Comparison of ENCODE assay signal across 8 mouse cellular contexts in the genomic region with DNA sequence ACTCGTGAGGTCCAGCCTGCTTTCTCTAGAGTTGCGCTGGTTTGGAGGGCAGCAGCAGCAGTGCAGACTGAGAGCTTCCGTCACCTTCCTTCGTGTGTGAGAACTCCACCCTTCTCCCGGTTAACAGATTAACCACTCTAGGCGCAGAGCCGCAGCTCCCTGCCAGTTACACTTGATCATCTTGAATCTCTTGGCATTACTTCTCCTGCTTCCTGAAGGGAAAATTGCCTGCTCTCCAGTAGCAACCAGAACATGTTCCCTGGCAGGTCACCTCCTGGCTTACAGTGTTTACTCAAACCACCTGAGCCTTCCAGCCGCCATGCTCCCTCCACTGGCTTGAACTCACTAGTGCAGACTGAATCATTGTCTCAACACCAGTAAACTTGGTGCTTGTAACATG.
DNase-seq lines count a peak whose midpoint lies in the region; TF ChIP-seq lines count a peak whose summit lies in the region.
"Had no signal": no experiment of that assay in that cellular context is flagged by ENCODE, and none has a peak within 500 bp of the region (broad histone marks: within the 10 kb centered on the region; RNA-seq: fewer than 3 reads in every experiment).

No protein-coding gene starts in this region.

- DNase-seq in ZHBTc4 (ENCODE audit: low read depth, low spot score), result peak; percentile 39
- DNase-seq in brain, embryonic 14.5 days (ENCODE audit: low read depth), result peak; percentile 52
- peak; percentile 19 for DNase-seq in kidney, adult 11 months
- peak; percentile 33 for DNase-seq in lung, postnatal 25 days (ENCODE audit: low spot score)
- no peak for DNase-seq in right cerebral cortex, adult 2 months (ENCODE audit: low spot score in 2 of 2)
- no peak for DNase-seq in heart, adult 8-10 months (ENCODE audit: low spot score)
- no peak for DNase-seq in thymus, postnatal 0 days (ENCODE audit: low spot score)
- DNase-seq: right cerebral cortex, postnatal 4 days had no signal

- TF ChIP-seq POLR2A in brain, embryonic 14.5 days (IDR thresholded peaks at IDR 0.05; ENCODE audit: borderline replicate concordance, extremely low read depth, insufficient read depth, insufficient read length, poor library complexity, severe bottlenecking), result no peak

- no peak for TF ChIP-seq CTCF in brain, embryonic 14.5 days (IDR thresholded peaks at IDR 0.05; ENCODE audit: borderline replicate concordance, extremely low read depth, insufficient read depth, insufficient read length)

Comparison
In these comparisons a context has a peak if more than half of its experiments do, and no peak if none do; other contexts are left out.
1. DNase-seq: peak in ZHBTc4 (single experiment), brain, embryonic 14.5 days (single experiment), kidney, adult 11 months (single experiment) and lung, postnatal 25 days (single experiment); none in right cerebral cortex, adult 2 months (0 of 2), heart, adult 8-10 months (single experiment) and thymus, postnatal 0 days (single experiment).